Mouse (Mus musculus) ES-Bruce4 (cell line): Measurements from ENCODE around the gene Irx5. TPM values are rescaled to one million over a fixed set of nuclear protein-coding genes. Genes with fewer than 3 reads are reported as not detected.

ENCODE experiments used
- H3K27ac ChIP-seq: 2 replicates; pipeline ENCODE4 v1.5.1; 2012; ENCODE audit warnings: low read length, inconsistent platforms; ENCODE audit not compliant: insufficient read depth
- H3K27me3 ChIP-seq: 2 replicates; pipeline ENCODE4 v1.6.1; 2012; ENCODE audit warnings: mild to moderate bottlenecking, low read length, inconsistent platforms; ENCODE audit not compliant: control insufficient read depth, poor library complexity, insufficient read depth, severe bottlenecking
- H3K36me3 ChIP-seq: 2 replicates; pipeline ENCODE4 v1.6.1; 2012; ENCODE audit warnings: inconsistent platforms, mild to moderate bottlenecking, low read length, moderate library complexity; ENCODE audit not compliant: control insufficient read depth, poor library complexity, insufficient read depth, severe bottlenecking
- H3K4me1 ChIP-seq: one replicate; pipeline ENCODE4 v1.8.1; 2011; ENCODE audit warnings: low read length; ENCODE audit not compliant: control insufficient read depth, insufficient read depth
- H3K4me3 ChIP-seq: 2 replicates; pipeline ENCODE4 v1.5.1; 2011; ENCODE audit warnings: low read depth, mild to moderate bottlenecking, low read length
- H3K9ac ChIP-seq: 2 replicates; pipeline ENCODE4 v1.6.1; 2012; ENCODE audit warnings: low read depth, mild to moderate bottlenecking, inconsistent platforms; ENCODE audit not compliant: poor library complexity, severe bottlenecking
- H3K9me3 ChIP-seq: replicated peaks from 2 replicates; pipeline ENCODE4 v1.6.1; 2012; ENCODE audit warnings: mild to moderate bottlenecking, low read length, inconsistent platforms; ENCODE audit not compliant: control insufficient read depth, poor library complexity, insufficient read depth, severe bottlenecking
- CTCF ChIP-seq: IDR thresholded peaks from one replicate; pipeline ENCODE4 v1.8.1; 2011; ENCODE audit warnings: low read depth, low read length
- EP300 ChIP-seq: IDR thresholded peaks from 2 replicates; pipeline ENCODE4 v1.6.1; 2011; ENCODE audit warnings: low read depth, low read length; ENCODE audit not compliant: insufficient read depth
- POLR2A ChIP-seq: IDR thresholded peaks from one replicate; pipeline ENCODE4 v1.8.1; 2011; ENCODE audit warnings: low read length; ENCODE audit not compliant: insufficient read depth
- polyA plus RNA-seq: library from polyadenylated mRNA; stranded (reverse); fragments of >200 nt; gene quantifications from 2 replicates; pipeline ENCODE4 v1.2.4, GENCODE M21; 2011; ENCODE audit warnings: low read depth; ENCODE audit not compliant: missing spikeins, insufficient read depth, insufficient read length

Irx5 gene
- polyA plus RNA-seq, 1 experiment, result 0.25 TPM

GRCm38 (mm10) chr8:92363217-92364147, 6.1 kb downstream of the Irx5 start:
- H3K9ac ChIP-seq, result no peak overlapping the region
- peak overlapping the region; percentile 42; the same call in 1 of the 2 replicates for H3K4me3 ChIP-seq
- H3K27me3 ChIP-seq, result peaks cover 54% of the 10 kb centered on the region
- no peak overlapping the region for H3K27ac ChIP-seq
- H3K4me1 ChIP-seq, result no peaks in the 10 kb centered on the region
- H3K9me3 ChIP-seq, result no peaks in the 10 kb centered on the region
- no peaks in the 10 kb centered on the region for H3K36me3 ChIP-seq
- TF ChIP-seq CTCF (no peak), EP300 (no peak), POLR2A (no peak)

GRCm38 (mm10) chr8:92364148-92364775, 6.8 kb downstream of the Irx5 start:
- H3K4me1 ChIP-seq, result no peaks in the 10 kb centered on the region
- peaks cover 46% of the 10 kb centered on the region for H3K27me3 ChIP-seq
- H3K9me3 ChIP-seq, result no peaks in the 10 kb centered on the region
- no peak overlapping the region for H3K9ac ChIP-seq
- no peak overlapping the region for H3K27ac ChIP-seq
- TF ChIP-seq POLR2A, result no peak
- TF ChIP-seq EP300, result no peak
- TF ChIP-seq CTCF, result peak; percentile 60
- no peaks in the 10 kb centered on the region for H3K36me3 ChIP-seq
- no peak overlapping the region for H3K4me3 ChIP-seq

GRCm38 (mm10) chr8:92364776-92365240, 7.4 kb downstream of the Irx5 start:
- H3K27ac ChIP-seq, result no peak overlapping the region
- peaks cover 41% of the 10 kb centered on the region for H3K27me3 ChIP-seq
- TF ChIP-seq POLR2A (no peak), CTCF (no peak), EP300 (no peak)
- no peaks in the 10 kb centered on the region for H3K4me1 ChIP-seq
- H3K9ac ChIP-seq, result no peak overlapping the region
- H3K36me3 ChIP-seq, result no peaks in the 10 kb centered on the region
- no peaks in the 10 kb centered on the region for H3K9me3 ChIP-seq
- H3K4me3 ChIP-seq, result no peak overlapping the region

- no peak overlapping the region for H3K4me3 ChIP-seq
- no peak for TF ChIP-seq POLR2A
- H3K9ac ChIP-seq, result 0 out of 2 replicates have a peak overlapping the region, but pooled peaks have one; percentile 2
- no peaks in the 10 kb centered on the region for H3K4me1 ChIP-seq
- no peak overlapping the region for H3K27ac ChIP-seq
- no peaks in the 10 kb centered on the region for H3K36me3 ChIP-seq
- H3K27me3 ChIP-seq, result peaks cover 35% of the 10 kb centered on the region
- H3K9me3 ChIP-seq, result no peaks in the 10 kb centered on the region
These were observed 8.0 kb downstream of the Irx5 start for GRCm38 (mm10) chr8:92365241-92365943.

GRCm38 (mm10) chr8:92365944-92366735, 8.7 kb downstream of the Irx5 start:
- H3K27ac ChIP-seq, result no peak overlapping the region
- no peaks in the 10 kb centered on the region for H3K9me3 ChIP-seq
- TF ChIP-seq CTCF (no peak), POLR2A (no peak), EP300 (no peak)
- no peaks in the 10 kb centered on the region for H3K36me3 ChIP-seq
- 0 out of 2 replicates have a peak overlapping the region, but pooled peaks have one; percentile 2 for H3K9ac ChIP-seq
- H3K4me1 ChIP-seq, result no peaks in the 10 kb centered on the region
- no peak overlapping the region for H3K4me3 ChIP-seq
- peaks cover 32% of the 10 kb centered on the region for H3K27me3 ChIP-seq
